Mouse (Mus musculus): ENCODE results near the gene Gm10309. TPM values are rescaled to one million over a fixed set of nuclear protein-coding genes. Genes with fewer than 3 reads are reported as not detected.

The Gm10309 gene
- polyA plus RNA-seq, 1 experiment from 2014 or later = 0.16 TPM

- ATAC-seq (ENCODE audit: insufficient number of reproducible peaks, insufficient read depth, low FRiP score, low read depth) = no peak
- H3K4me1 ChIP-seq (ENCODE audit: control insufficient read depth in 2 of 2, insufficient read depth in 2 of 2, low read length in 2 of 2) = peaks cover 4 to 7% of the 10 kb centered on the region in 2 experiments
- H3K4me2 ChIP-seq (ENCODE audit: low read length) = no peak overlapping the region
- H3K9ac ChIP-seq (ENCODE audit: low read length) = no peak overlapping the region
- 88% methylated on average over 7 of the region's 7 CpGs for WGBS
- H3K9me3 ChIP-seq (ENCODE audit: control insufficient read depth, low read length) = no peaks in the 10 kb centered on the region
- no peaks in the 10 kb centered on the region for H3K27me3 ChIP-seq (ENCODE audit: control insufficient read depth, insufficient read depth, low read length)
- H3K4me3 ChIP-seq (ENCODE audit: control insufficient read depth in 1 of 2, insufficient read depth in 1 of 2, low read depth in 1 of 2, low read length in 2 of 2) = no peak overlapping the region
- no peaks in the 10 kb centered on the region for H3K36me3 ChIP-seq (ENCODE audit: control insufficient read depth, insufficient read depth, low read length)
- no peak overlapping the region for H3K27ac ChIP-seq (replicated peaks in 1 of 2; ENCODE audit: control insufficient read depth in 1 of 2, insufficient read depth in 1 of 2, low read depth in 2 of 2, low read length in 2 of 2)
Measured at GRCm38 (mm10) chr17:86526016-86526415, 21.0 kb upstream of the Gm10309 start.

- H3K36me3 ChIP-seq (ENCODE audit: control insufficient read depth, insufficient read depth, low read length) = no peaks in the 10 kb centered on the region
- H3K9ac ChIP-seq (ENCODE audit: low read length) = no peak overlapping the region
- peaks cover 4% of the 10 kb centered on the region in 2 experiments; a peak in 3 of 4 replicates for H3K4me1 ChIP-seq (ENCODE audit: control insufficient read depth in 2 of 2, insufficient read depth in 2 of 2, low read length in 2 of 2)
- no peak overlapping the region for H3K4me2 ChIP-seq (ENCODE audit: low read length)
- 89% methylated on average over 2 of the region's 2 CpGs for WGBS
- H3K4me3 ChIP-seq (ENCODE audit: control insufficient read depth in 1 of 2, insufficient read depth in 1 of 2, low read depth in 1 of 2, low read length in 2 of 2) = no peak overlapping the region
- no peaks in the 10 kb centered on the region for H3K27me3 ChIP-seq (ENCODE audit: control insufficient read depth, insufficient read depth, low read length)
- H3K27ac ChIP-seq (replicated peaks in 1 of 2; ENCODE audit: control insufficient read depth in 1 of 2, insufficient read depth in 1 of 2, low read depth in 2 of 2, low read length in 2 of 2) = no peak overlapping the region
- no peaks in the 10 kb centered on the region for H3K9me3 ChIP-seq (ENCODE audit: control insufficient read depth, low read length)
- ATAC-seq (ENCODE audit: insufficient number of reproducible peaks, insufficient read depth, low FRiP score, low read depth) = no peak
Measured at GRCm38 (mm10) chr17:86525075-86525474, 20.0 kb upstream of the Gm10309 start.

GRCm38 (mm10) chr17:86523843-86524242 is 18.8 kb upstream of the Gm10309 start:
- WGBS = 91% methylated on average over 10 of the region's 10 CpGs
- no peak overlapping the region for H3K4me2 ChIP-seq (ENCODE audit: low read length)

GRCm38 (mm10) chr17:86523374-86523773 is 18.3 kb upstream of the Gm10309 start:
- Histone ChIP-seq H3K9me3 (ENCODE audit: control insufficient read depth, low read length) (no peaks in the 10 kb centered on the region), H3K27me3 (ENCODE audit: control insufficient read depth, insufficient read depth, low read length) (no peaks in the 10 kb centered on the region), H3K36me3 (ENCODE audit: control insufficient read depth, insufficient read depth, low read length) (no peaks in the 10 kb centered on the region), H3K4me2 (ENCODE audit: low read length) (no peak overlapping the region), H3K9ac (ENCODE audit: low read length) (no peak overlapping the region), H3K27ac (replicated peaks in 1 of 2; ENCODE audit: control insufficient read depth in 1 of 2, insufficient read depth in 1 of 2, low read depth in 2 of 2, low read length in 2 of 2) (no peak overlapping the region), H3K4me1 (ENCODE audit: control insufficient read depth in 2 of 2, insufficient read depth in 2 of 2, low read length in 2 of 2) (no peaks in the 10 kb centered on the region), H3K4me3 (ENCODE audit: control insufficient read depth in 1 of 2, insufficient read depth in 1 of 2, low read depth in 1 of 2, low read length in 2 of 2) (no peak overlapping the region)
- 62% methylated on average over 3 of the region's 3 CpGs for WGBS
- no peak for ATAC-seq (ENCODE audit: insufficient number of reproducible peaks, insufficient read depth, low FRiP score, low read depth)

More at GRCm38 (mm10) chr17:86523843-86524242, 18.8 kb upstream of the Gm10309 start:
- Histone ChIP-seq H3K27me3 (ENCODE audit: control insufficient read depth, insufficient read depth, low read length) (no peaks in the 10 kb centered on the region), H3K36me3 (ENCODE audit: control insufficient read depth, insufficient read depth, low read length) (no peaks in the 10 kb centered on the region), H3K9ac (ENCODE audit: low read length) (no peak overlapping the region), H3K27ac (replicated peaks in 1 of 2; ENCODE audit: control insufficient read depth in 1 of 2, insufficient read depth in 1 of 2, low read depth in 2 of 2, low read length in 2 of 2) (no peak overlapping the region), H3K9me3 (ENCODE audit: control insufficient read depth, low read length) (no peaks in the 10 kb centered on the region), H3K4me3 (ENCODE audit: control insufficient read depth in 1 of 2, insufficient read depth in 1 of 2, low read depth in 1 of 2, low read length in 2 of 2) (no peak overlapping the region), H3K4me1 (ENCODE audit: control insufficient read depth in 2 of 2, insufficient read depth in 2 of 2, low read length in 2 of 2) (no peaks in the 10 kb centered on the region)
- ATAC-seq (ENCODE audit: insufficient number of reproducible peaks, insufficient read depth, low FRiP score, low read depth) = no peak

- H3K9ac ChIP-seq (ENCODE audit: low read length) = no peak overlapping the region
- no peaks in the 10 kb centered on the region for H3K36me3 ChIP-seq (ENCODE audit: control insufficient read depth, insufficient read depth, low read length)
- no peak overlapping the region for H3K4me3 ChIP-seq (ENCODE audit: control insufficient read depth in 1 of 2, insufficient read depth in 1 of 2, low read depth in 1 of 2, low read length in 2 of 2)
- H3K4me1 ChIP-seq (ENCODE audit: control insufficient read depth in 2 of 2, insufficient read depth in 2 of 2, low read length in 2 of 2) = no peaks in the 10 kb centered on the region
- H3K27me3 ChIP-seq (ENCODE audit: control insufficient read depth, insufficient read depth, low read length) = no peaks in the 10 kb centered on the region
- H3K4me2 ChIP-seq (ENCODE audit: low read length) = no peak overlapping the region
- H3K9me3 ChIP-seq (ENCODE audit: control insufficient read depth, low read length) = no peaks in the 10 kb centered on the region
- WGBS = 77% methylated on average over 5 of the region's 5 CpGs
- ATAC-seq (ENCODE audit: insufficient number of reproducible peaks, insufficient read depth, low FRiP score, low read depth) = no peak
- no peak overlapping the region for H3K27ac ChIP-seq (replicated peaks in 1 of 2; ENCODE audit: control insufficient read depth in 1 of 2, insufficient read depth in 1 of 2, low read depth in 2 of 2, low read length in 2 of 2)
Measured at GRCm38 (mm10) chr17:86522649-86523048, 17.6 kb upstream of the Gm10309 start.

GRCm38 (mm10) chr17:86521252-86521651 is 16.2 kb upstream of the Gm10309 start:
- Histone ChIP-seq H3K36me3 (ENCODE audit: control insufficient read depth, insufficient read depth, low read length) (no peaks in the 10 kb centered on the region), H3K4me2 (ENCODE audit: low read length) (no peak overlapping the region), H3K4me3 (ENCODE audit: control insufficient read depth in 1 of 2, insufficient read depth in 1 of 2, low read depth in 1 of 2, low read length in 2 of 2) (no peak overlapping the region), H3K4me1 (ENCODE audit: control insufficient read depth in 2 of 2, insufficient read depth in 2 of 2, low read length in 2 of 2) (no peaks in the 10 kb centered on the region), H3K27me3 (ENCODE audit: control insufficient read depth, insufficient read depth, low read length) (no peaks in the 10 kb centered on the region), H3K9ac (ENCODE audit: low read length) (no peak overlapping the region), H3K9me3 (ENCODE audit: control insufficient read depth, low read length) (no peaks in the 10 kb centered on the region), H3K27ac (replicated peaks in 1 of 2; ENCODE audit: control insufficient read depth in 1 of 2, insufficient read depth in 1 of 2, low read depth in 2 of 2, low read length in 2 of 2) (no peak overlapping the region)
- WGBS = 90% methylated on average over 11 of the region's 11 CpGs
- ATAC-seq (ENCODE audit: insufficient number of reproducible peaks, insufficient read depth, low FRiP score, low read depth) = no peak

- no peak overlapping the region for H3K9ac ChIP-seq (ENCODE audit: low read length)
- no peak overlapping the region for H3K4me3 ChIP-seq (ENCODE audit: control insufficient read depth in 1 of 2, insufficient read depth in 1 of 2, low read depth in 1 of 2, low read length in 2 of 2)
- WGBS = 89% methylated on average over 7 of the region's 7 CpGs
- H3K4me1 ChIP-seq (ENCODE audit: control insufficient read depth in 2 of 2, insufficient read depth in 2 of 2, low read length in 2 of 2) = peaks cover 3 to 20% of the 10 kb centered on the region in 2 experiments; a peak in 3 of 4 replicates
- no peak overlapping the region for H3K4me2 ChIP-seq (ENCODE audit: low read length)
- ATAC-seq (ENCODE audit: insufficient number of reproducible peaks, insufficient read depth, low FRiP score, low read depth) = no peak
- no peak overlapping the region for H3K27ac ChIP-seq (replicated peaks in 1 of 2; ENCODE audit: control insufficient read depth in 1 of 2, insufficient read depth in 1 of 2, low read depth in 2 of 2, low read length in 2 of 2)
- no peaks in the 10 kb centered on the region for H3K9me3 ChIP-seq (ENCODE audit: control insufficient read depth, low read length)
- H3K27me3 ChIP-seq (ENCODE audit: control insufficient read depth, insufficient read depth, low read length) = no peaks in the 10 kb centered on the region
- H3K36me3 ChIP-seq (ENCODE audit: control insufficient read depth, insufficient read depth, low read length) = no peaks in the 10 kb centered on the region
Measured at GRCm38 (mm10) chr17:86518604-86519003, 13.6 kb upstream of the Gm10309 start.

- Histone ChIP-seq H3K4me2 (ENCODE audit: low read length) (no peak overlapping the region), H3K4me3 (ENCODE audit: control insufficient read depth in 1 of 2, insufficient read depth in 1 of 2, low read depth in 1 of 2, low read length in 2 of 2) (no peak overlapping the region), H3K27me3 (ENCODE audit: control insufficient read depth, insufficient read depth, low read length) (no peaks in the 10 kb centered on the region), H3K4me1 (ENCODE audit: control insufficient read depth in 2 of 2, insufficient read depth in 2 of 2, low read length in 2 of 2) (peaks cover 8 to 27% of the 10 kb centered on the region in 2 experiments), H3K9me3 (ENCODE audit: control insufficient read depth, low read length) (no peaks in the 10 kb centered on the region), H3K9ac (ENCODE audit: low read length) (no peak overlapping the region), H3K36me3 (ENCODE audit: control insufficient read depth, insufficient read depth, low read length) (no peaks in the 10 kb centered on the region), H3K27ac (replicated peaks in 1 of 2; ENCODE audit: control insufficient read depth in 1 of 2, insufficient read depth in 1 of 2, low read depth in 2 of 2, low read length in 2 of 2) (no peak overlapping the region)
- no peak for ATAC-seq (ENCODE audit: insufficient number of reproducible peaks, insufficient read depth, low FRiP score, low read depth)
- WGBS = 76% methylated on average over 5 of the region's 5 CpGs
Measured at GRCm38 (mm10) chr17:86516630-86517029, 11.6 kb upstream of the Gm10309 start.

Data from heart, embryonic 14.5 days (tissue).